Mouse (Mus musculus): ENCODE measurements around the gene Fam163a.
"Not testable (repeated sequence)": the region's sequence is repeated elsewhere in the genome, so short reads cannot be mapped to it uniquely, and the experiment has no call there.

Fam163a gene

DNA sequence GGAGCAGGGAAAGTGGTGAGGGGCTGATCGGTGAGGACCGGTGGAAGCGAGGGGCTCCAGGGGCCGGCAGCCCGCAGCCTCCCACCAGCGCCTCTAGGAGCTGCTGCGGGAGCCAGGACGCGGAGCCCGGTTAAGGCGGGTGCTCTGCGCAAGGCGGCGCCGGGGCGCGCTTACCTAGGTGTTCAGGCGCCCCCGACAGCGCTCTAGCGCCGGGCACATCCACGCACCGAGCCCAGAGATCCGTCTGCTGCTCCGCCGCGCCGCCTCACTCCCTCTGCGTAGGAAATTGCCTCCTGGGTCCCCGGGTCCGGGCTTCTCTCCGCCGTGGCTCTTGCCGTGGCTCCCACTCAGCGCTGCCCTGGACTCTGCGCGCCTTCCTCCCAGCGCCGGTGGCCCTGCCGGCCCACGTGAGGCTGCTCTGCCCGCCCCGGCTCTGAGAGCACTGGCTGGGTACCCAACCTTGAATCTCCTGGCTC lies at the start of gene Fam163a:
Gene Fam163a (minus strand): TSS at position 371 of the 476 bp plus-strand sequence.
- DNase-seq = no peak

DNA sequence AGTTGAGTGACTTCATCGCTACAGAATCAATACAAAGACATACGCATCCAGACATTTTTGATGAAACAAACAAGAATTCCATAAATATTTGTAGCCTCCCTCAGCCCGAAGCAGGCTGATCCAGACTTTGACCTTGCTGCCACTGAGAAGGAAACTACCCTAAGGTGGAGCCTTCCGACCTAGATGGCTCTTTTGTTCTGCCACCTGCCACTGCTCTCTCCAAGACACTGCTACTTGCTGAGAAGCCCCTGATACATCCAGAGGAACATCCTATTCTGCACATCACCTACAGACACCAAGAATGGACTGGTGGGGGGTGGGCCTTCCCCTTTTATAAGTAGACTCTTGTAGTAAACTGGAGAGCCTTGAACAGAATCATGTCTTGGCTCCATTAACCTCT lies 46.3 kb upstream of the Fam163a start:
- not testable (repeated sequence) for DNase-seq

DNA sequence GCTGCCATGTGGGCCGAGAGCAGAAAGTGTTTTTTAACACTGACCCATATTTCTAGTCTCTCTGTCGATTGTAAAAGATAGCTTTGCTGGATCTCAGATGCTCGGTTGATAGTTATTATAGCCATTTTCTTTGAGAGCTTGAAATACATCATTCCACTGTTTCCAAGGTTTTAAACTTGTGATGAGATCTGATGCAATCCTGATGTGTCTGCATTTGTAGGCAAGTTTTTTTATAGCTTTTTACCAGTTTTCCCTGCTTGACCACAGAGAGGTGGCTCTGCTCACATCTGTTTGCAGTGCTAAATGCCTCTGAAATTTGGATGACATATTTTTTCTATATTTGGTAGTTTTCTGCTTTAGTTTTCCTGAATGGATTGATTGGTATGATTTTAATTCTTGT lies 43.1 kb upstream of the Fam163a start:
- no peak for DNase-seq

DNA sequence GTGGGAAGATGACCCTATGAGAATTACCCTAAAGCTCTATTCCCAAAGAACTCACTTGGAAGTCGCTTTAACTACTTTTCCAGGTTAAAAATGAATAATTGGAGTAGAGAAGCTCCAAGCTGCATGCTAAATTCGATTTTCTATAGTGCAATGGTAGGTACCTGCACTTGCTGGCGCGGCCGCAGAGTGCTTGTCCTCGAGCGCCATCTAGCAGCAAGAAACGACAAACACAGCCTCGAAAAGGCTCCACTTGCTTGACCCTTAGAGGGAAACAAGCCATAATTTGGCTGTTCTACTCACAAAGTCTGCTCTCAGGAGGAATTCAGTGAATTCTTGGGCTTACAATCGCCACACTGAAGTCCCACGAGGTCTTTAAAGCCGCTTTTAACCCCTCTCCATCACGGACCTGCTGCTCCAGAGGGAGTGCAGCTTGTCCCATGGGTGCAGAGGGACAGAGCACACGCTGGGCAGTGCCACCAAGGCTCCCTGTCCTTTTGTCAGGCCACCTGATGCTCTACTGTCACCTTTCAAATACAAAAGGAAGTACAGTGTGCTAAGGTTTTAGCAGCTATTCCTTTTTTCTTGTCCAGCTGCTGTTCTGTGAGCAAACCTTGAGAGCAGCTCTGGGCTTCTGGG lies 37.0 kb upstream of the Fam163a start:
- DNase-seq = peak; percentile 6

DNA sequence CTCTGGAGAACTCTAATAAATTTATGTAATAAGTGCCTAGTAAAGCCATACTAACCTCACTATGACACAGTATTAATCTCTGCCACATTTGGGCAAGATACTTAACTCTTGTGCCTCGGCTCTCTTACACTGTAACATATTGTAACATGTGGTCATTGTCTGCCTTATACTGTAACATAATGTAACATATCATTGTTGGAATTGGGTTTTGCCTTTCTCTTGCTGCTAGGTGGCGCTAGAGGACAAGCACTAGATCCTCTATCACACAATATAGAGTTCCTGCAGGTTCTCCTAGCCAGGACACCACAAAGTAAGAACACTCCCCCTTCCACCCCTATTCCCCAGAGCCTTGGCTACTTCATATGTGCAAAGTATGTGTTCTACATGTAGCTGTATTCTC lies 36.2 kb upstream of the Fam163a start:
- no peak for DNase-seq

DNA sequence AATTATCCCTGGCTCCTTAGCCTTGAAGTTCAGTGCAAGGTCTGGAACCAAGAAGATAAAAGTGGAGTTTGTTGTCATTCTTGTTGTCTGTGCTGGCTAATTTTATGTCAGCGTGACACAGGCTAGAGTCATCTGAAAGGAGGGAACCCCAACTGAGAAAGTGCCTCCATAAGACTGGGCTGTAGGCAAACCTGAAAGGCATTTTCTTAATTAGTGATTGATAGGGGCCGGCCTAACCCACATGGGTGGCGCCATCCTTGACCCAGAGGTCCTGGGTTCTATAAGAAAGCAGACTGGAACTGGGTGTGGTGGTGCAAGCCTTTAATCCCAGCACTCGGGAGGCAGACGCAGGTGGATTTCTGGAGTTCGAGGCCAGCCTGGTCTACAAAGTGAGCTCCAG lies 26.3 kb upstream of the Fam163a start:
- DNase-seq = no peak

DNA sequence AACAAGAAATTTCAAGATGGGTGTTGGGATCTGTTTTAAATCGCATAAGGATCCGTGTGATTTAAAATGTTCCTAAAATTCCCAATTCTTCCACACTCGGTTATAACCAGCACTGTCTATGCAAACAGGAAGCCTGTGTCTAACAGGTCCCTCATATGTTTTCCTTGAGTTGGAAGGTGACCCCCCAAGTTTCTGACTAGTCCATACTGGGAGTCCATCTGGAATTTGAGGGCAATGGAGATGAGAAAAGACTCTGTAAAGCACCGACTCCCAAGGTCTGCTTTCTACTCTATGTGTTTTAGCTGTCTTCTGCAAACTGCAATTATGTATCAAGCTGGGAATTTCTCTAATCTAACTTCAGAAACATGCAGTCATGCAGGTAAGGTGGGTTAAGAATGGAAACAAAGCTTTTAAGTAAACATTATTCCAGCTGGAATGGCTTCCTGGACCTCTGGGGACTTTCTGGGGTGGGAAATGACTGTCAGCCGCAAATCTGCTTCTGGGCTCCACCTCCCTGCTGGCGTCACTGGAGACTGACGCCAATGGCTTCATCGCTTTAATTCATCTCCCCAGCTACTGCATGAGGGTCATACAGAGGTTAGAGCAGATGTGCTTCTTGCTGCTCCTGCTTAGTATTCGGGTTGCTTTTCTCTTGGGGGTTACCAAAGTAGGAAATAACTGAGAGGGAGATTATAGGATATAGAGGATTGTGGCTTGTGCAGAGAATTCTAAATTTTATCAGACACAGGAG lies 25.7 kb upstream of the Fam163a start:
- no peak for DNase-seq

DNA sequence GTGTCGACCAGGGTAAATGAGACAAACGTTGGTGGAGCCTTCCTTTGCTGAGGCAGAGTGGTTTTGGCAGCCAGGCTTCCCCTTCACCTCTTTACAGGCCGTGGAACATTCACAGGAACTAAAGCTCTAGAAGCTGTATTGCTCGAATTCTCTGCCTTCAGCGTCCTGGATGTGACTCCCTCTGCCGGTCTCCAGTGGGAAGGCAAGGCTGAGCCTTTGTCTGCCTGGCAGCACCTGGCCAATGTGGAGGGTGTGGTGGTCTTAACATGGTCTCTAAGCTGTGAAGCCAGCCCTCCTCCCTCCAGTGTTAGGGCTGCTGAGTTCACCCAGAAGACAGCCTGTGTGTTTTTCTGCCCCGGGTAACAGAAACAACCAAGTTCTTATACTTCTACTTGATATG lies 24.6 kb upstream of the Fam163a start:
- peak; percentile 8 for DNase-seq

DNA sequence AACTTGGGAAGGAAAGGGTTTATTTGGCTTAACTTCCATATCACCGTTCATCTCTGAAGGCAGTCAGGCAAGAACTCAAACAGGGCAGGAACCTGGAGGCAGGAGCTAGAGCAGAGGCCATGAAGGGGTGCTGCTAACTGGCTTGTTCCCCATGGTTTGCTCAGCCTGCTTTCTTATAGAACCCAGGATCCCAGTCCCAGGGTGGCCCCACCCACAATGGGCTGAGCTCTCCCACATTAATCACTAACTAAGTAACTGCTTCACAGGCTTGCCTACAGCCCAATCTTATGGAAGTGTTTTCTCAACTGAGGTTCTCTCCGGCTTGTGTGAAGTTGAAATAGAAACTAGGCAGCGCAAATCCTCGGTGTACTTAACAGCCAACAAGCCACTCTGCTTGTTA lies 23.9 kb upstream of the Fam163a start:
- no peak for DNase-seq

DNA sequence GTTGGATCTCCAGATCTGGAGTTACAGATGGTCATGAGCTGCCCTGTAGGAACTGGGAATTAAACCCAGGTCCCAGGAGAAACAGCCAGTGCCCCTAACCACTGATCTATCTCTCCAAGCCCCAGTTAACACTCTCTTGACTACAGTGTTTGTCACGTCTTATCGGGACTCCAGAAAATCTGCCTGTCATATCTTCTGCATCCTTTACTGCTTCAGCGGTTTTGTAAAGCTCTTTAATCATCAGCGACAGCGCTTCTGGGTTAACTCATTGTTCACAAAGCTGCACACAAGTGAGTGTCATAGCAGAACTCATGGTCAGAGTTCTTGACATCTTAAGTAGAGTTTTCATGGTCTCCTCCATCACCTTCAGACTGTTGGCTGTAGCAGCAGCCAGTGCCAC lies 22.1 kb upstream of the Fam163a start:
- no peak for DNase-seq

DNA sequence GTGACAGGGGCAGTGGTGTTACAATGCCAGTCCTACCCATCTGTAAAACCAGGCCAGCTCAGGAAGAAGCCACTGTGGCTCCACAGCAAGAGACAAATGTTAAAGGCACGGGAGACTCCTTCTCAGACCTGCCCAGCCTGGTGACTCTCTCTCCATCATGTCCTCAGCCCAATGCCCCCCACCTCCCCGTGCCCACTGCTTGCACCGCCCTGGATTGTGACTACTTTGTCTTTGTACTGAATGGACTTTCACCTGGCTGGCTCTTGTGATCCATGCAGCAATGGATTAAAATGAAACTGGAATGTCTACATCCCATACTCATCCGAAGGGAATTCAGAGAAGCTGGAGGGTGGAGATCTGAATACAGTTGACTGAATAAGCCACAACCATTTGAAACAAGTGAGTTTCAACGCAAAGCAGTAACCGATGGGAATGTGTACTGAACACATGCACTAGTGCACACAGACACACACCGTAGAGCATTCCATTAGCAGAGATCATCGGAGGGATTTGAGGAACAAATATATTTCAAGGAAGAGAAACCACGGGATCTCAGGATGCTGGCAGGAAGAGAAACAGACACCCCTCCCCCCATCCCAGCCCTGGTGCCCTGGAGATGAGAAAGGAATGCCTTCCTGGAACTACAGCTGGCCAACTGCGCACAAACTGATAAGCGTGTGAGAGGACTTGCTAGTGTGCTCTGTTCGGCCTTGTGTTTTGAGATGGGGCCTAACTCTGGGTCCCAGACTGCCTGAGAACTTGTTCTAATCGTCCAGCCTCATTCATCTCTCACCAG lies 17.6 kb upstream of the Fam163a start:
- DNase-seq = no peak

DNA sequence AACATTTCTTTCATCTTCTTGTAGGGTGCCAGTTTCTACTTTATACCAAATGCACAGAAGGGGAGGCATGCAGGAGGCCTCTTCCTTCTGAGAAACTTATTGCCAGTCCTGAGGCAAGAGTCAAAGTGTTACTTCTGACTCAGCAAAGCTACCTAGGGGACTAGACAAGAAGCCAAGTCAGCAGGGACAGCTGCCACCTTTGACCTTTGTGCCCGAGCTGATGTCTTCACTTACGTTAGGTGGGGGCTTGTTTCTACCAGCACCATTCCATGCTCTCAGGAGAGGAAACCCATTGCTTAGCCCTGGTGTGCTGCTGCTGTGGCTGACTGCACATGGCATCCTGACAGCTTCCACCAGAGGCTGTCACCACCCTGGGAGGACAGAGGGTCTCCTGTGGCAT lies 16.5 kb upstream of the Fam163a start:
- DNase-seq = no peak

DNA sequence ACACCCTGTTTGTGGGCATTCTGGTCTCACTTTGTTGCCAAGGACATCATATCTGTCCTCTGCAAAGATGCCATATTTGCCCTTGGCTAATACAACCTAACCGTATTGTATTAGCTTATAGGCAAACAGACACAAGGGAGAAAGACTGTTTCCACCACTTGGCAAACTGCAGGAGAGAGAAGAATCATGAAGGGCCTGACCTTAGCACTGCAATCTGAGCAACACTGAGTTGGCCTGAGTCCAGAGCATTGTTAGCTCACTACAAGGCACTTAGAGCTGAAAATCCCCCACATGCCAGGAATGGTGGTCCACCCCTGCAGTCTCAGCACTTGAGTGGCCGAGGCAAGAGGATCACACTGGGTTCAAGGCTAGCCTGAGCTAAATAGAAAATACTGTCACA lies 13.7 kb upstream of the Fam163a start:
- DNase-seq = no peak

DNA sequence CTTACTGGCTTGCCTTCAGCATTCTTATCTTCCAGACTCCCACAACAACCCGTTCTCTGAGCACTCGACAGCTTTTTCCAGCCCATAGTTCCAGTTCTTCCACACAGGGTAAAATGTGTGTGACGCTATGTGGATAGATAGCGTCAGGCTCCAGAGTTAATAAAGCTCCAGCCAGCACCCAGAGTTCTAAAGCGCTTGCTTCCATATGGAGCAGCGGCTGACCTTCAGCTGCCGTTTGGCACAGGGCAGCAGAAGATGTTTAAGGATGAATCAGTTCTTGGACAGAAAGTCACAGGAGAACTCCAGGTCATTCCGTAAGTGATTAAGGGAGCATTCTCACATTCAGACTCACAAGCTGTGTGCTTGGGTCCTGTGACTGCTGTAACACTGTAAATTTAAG lies 13.1 kb upstream of the Fam163a start:
- no peak for DNase-seq

DNA sequence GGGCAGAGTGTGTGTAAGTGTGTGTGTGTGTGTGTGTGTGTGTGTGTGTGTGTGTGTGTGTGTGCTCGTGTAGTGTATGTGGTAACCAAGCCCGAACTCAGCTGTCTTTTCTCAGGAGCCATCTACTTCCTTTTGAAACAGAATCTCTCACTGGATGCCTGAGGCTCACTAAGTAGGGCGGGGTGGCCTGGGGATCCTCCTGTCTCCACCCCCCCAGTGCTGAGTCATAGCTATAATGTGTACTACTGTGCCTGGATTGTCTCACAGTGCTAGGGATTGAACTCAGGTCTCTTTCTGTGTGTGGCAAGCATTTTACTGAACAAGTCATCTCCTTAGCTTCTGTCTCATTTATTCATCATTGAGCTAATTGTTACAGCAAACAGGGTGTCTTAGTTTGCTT lies 12.6 kb upstream of the Fam163a start:
- DNase-seq = no peak

DNA sequence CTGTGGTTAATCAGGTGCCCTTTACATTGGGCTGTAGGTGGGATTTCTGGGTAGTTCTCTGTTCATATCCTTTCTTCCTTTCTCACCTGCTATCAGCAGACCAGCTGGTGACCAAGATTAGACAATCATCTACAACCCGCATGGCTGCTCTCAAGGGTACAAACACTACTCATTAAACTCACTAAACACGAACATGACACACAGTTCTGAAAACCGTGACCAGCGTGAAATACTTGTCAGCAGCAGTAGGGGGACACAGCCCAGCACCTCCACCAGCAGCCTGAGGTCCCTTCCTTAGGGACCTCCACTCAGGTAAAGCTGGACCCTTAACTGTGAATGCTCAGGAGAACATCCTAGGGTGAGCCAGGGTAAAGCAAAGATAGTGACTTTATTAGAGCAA lies 11.4 kb upstream of the Fam163a start:
- no peak for DNase-seq

DNA sequence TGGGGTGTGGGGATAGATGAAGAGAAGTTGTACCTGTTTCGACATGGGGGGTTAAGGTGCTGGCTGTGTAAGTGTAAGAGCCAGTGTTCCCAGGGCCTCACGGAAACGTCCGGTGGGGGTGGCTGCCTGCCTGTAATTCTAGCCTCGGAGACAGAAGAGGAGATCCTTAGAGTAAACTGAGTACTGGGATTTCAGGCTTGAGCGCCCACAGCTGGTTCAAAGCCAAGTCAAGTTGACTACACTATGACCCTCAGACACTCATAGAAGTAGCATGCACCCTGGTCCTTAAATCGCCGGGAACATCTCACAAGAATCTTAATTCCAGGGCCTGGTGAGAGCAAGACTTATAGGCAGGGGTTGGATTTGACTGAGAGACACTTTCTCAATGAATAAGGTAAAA lies 9.8 kb upstream of the Fam163a start:
- DNase-seq = no peak

DNA sequence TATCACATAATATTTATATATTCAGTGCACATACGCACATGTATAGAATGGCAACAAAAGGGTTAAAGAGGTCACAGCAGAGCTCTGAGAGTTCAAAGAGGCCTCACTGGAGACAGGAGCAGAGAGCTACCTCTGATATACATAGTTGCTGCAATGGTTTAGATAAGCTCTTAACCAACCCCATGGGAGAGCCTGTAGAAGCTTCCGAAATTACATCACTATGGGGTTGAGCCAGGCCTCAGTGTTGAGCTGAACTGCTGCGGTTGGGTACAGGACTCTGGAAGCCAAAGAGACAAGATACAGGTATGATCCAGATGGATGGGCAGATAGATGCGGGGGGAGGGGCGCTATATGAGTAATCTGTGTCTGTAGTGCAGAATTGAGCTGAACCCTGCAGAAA lies 8.1 kb upstream of the Fam163a start:
- no peak for DNase-seq

DNA sequence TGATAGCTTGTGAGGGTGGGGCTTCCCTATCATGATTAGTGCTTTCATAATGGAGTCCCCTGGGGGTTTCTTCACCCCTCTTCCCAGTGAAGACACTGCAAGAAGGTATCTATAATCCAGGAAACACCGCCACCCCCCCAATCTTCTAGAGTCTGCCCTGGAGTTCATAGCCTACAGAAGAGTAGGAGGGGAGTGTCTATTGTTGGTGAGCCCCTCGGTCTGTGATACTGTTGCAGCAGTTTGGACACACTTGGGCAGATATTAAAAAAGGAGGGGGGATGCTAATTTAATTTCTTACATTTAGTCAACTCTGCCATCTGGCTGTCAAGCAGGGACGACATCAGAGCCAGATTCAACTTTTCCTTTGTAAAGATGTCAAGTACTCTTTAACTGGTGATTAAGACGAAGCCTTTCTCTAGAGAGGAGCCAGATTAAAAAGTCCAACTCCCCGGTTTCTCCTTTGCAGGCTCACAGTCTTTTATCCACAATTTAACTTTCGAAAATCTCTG lies 7.0 kb upstream of the Fam163a start:
- no peak for DNase-seq

DNA sequence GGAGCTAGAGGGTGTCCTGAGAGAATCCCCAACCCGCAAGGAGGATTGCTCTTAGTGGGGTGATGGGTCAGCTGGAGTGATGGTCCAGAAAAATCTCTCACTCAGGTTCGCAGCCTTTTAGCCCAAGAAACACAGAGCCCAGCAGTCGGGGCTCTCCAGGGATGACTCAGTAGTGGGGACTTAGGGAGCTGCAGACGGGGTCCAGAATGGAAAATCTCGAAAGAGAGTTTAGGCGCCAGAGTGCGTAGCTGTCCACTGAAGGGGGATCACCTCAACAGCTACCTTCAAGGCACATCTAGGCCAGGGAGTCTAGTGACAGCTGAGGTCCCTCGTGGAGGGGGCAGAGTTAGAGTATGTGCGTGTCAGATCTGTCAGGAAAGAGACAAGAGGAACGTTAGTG lies 338 bp upstream of the Fam163a start:
- DNase-seq = no peak

DNA sequence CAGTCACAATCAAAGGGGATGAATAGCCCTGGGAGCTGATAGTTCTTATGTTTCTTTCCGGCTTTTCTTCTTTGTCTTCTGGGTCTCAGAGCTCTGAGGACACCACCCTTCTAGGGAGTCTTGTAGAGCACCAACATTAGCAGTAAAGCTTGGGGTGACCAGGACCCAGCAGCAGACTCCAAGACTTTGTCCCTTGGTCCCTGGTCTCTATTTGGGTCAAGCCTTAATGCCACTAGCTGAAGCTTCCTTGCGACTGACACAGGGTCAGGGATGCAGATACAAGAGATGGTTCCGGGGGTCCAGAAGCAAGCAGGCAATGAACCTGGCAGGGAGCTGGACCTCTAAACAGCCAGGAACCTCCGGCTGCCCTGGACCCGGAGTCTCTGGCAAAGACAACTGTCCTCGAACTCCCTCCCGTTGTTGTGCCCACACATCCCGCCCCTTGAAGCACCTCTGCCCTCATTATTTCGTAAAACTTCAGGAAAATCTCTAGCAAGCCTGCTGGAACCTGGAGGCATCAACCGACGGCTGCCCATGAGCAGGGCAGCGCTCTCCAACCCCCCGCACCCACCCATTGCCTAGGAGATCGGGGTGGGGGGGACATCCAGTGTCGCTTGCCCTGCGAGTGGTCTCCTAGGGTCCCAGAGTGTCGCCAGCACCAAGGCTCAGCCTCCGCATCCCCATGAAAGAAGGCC lies 718 bp downstream of the Fam163a start:
- DNase-seq = no peak

DNA sequence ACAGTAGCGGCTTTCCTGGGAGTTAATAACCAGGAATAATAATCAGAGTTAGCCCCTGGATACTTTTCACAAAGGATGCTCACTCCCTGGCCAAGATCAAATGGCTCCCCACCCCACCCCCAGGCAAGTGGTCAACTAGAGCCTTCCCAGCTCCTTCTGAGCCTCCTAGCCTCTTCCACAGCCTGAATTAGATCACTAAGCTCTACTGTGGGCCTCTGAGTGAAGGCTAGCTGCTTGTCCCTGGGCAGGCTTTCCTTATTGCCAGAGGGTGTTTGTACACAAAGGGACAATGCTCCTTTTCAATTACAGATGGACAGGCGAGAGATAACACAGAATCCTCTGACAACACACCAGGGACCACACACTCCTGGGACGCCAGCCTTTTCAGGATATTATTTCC lies 2.2 kb downstream of the Fam163a start:
- DNase-seq = no peak

DNA sequence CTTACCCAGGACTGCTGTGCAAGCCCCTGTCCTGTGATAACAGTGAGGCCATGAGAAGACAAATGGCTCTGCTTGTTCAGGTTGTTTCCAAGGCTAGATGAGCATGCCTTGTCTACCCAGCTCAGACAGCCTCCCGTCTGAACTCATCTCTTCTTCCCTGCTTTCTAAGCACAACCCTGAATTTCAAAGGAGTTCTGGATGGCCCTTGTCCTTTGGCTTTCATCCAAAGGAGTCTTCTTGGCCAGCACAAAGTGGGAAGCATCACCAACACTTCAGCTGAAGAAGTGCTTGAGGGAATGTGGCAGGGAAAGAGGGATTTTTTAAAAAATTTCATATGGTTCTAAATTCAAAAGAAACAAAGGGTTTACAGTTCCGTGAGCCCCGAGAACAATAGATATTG lies 3.8 kb downstream of the Fam163a start:
- DNase-seq = no peak

Data from cerebellum, adult 11-12 months (tissue).